8 mouse cellular contexts compared by ENCODE assay signal in genomic region chr9:44882436-44882980, GRCm38 (mm10). TPM values are rescaled to one million over a fixed set of nuclear protein-coding genes. Genes with fewer than 3 reads are reported as not detected.
DNase-seq lines count a peak whose midpoint lies in the region; ATAC-seq and TF ChIP-seq lines count a peak whose summit lies in the region.

No protein-coding gene starts in this region.

- TF ChIP-seq CTCF in small intestine, adult 2 months (IDR thresholded peaks at IDR 0.05; ENCODE audit: extremely low read depth, insufficient read length, insufficient replicate concordance, low read depth, low read length), result no peak

- no peaks in the 10 kb centered on the region for H3K9me3 ChIP-seq in forebrain, embryonic 14.5 days (replicated peaks; ENCODE audit: control insufficient read depth, low read length)
- H3K9me3 ChIP-seq in hindbrain, embryonic 11.5 days (ENCODE audit: control insufficient read depth, low read length), result no peaks in the 10 kb centered on the region

- H3K9ac ChIP-seq in forebrain, embryonic 14.5 days (ENCODE audit: low read length), result peak overlapping the region; percentile 99
- peak overlapping the region; percentile 67 for H3K9ac ChIP-seq in hindbrain, embryonic 11.5 days (ENCODE audit: low read depth, low read length)

- 0 out of 2 replicates have a peak, but pooled peaks cover 3% of the 10 kb centered on the region for H3K36me3 ChIP-seq in forebrain, embryonic 14.5 days (ENCODE audit: control insufficient read depth, insufficient read depth, low read length)
- H3K36me3 ChIP-seq in hindbrain, embryonic 11.5 days (ENCODE audit: control insufficient read depth, insufficient read depth, low read length), result no peaks in the 10 kb centered on the region
- 0 out of 2 replicates have a peak, but pooled peaks cover 1% of the 10 kb centered on the region for H3K36me3 ChIP-seq in small intestine, adult 2 months (ENCODE audit: control insufficient read depth, insufficient read depth, low read length)

- H3K4me3 ChIP-seq in forebrain, embryonic 14.5 days (ENCODE audit: low read depth, low read length), result peak overlapping the region; percentile 98
- peak overlapping the region; percentile 99 for H3K4me3 ChIP-seq in hindbrain, embryonic 11.5 days (ENCODE audit: low read depth, low read length)
- peak overlapping the region; percentile 94 for H3K4me3 ChIP-seq in small intestine, adult 2 months (ENCODE audit: low read depth, low read length)

- peak overlapping the region; percentile 99 for H3K27ac ChIP-seq in forebrain, embryonic 14.5 days (ENCODE audit: low read depth, low read length)
- peak overlapping the region; percentile 99 for H3K27ac ChIP-seq in hindbrain, embryonic 11.5 days (ENCODE audit: low read depth, low read length)
- no peak overlapping the region for H3K27ac ChIP-seq in small intestine, adult 2 months (ENCODE audit: insufficient read depth, low read depth, low read length)

- ATAC-seq in frontal cortex, adult (ENCODE audit: low TSS enrichment), result peak; percentile 8; the same call in 1 of the 2 replicates
- peak; percentile 43 for ATAC-seq in forebrain, embryonic 14.5 days
- peak; percentile 64 for ATAC-seq in hindbrain, embryonic 11.5 days (ENCODE audit: low FRiP score)
- peak; percentile 43 for ATAC-seq in megakaryocyte progenitor cell, adult 5-6 weeks (replicated peaks; ENCODE audit: poor library complexity)

- peaks cover 15% of the 10 kb centered on the region for H3K4me1 ChIP-seq in forebrain, embryonic 14.5 days (ENCODE audit: control insufficient read depth, insufficient read depth, low read length)
- peaks cover 5% of the 10 kb centered on the region; the same call in 1 of the 2 replicates for H3K4me1 ChIP-seq in hindbrain, embryonic 11.5 days (replicated peaks; ENCODE audit: control insufficient read depth, insufficient read depth, low read length)
- H3K4me1 ChIP-seq in small intestine, adult 2 months (ENCODE audit: control insufficient read depth, insufficient read depth, insufficient read length, low read length), result peaks cover 8% of the 10 kb centered on the region; the same call in 1 of the 2 replicates

- no peak for DNase-seq in frontal cortex, adult 2 months (ENCODE audit: extremely low spot score in 1 of 2, low spot score in 1 of 2)
- peak; percentile 51 for DNase-seq in c-Kit-positive CD71-negative TER-119-negative erythroid progenitor cells, embryonic 14.5 days (ENCODE audit: low read depth)
- DNase-seq in forebrain, embryonic 14.5 days (ENCODE audit: low spot score), result peak; percentile 74
- peak; percentile 75 for DNase-seq in hindbrain, embryonic 11.5 days (ENCODE audit: low spot score)
- DNase-seq in layer of hippocampus, postnatal 25 days (ENCODE audit: extremely low spot score in 1 of 2, low spot score in 1 of 2), result peak; percentile 36 to 56

- no peak for TF ChIP-seq POLR2A in small intestine, adult 2 months (IDR thresholded peaks at IDR 0.05; ENCODE audit: low read depth, low read length)

- WGBS in forebrain, embryonic 14.5 days, result under 1% methylated on average over 26 of the region's 27 CpGs
- WGBS in hindbrain, embryonic 11.5 days, result under 1% methylated on average over 24 of the region's 27 CpGs
- WGBS in small intestine, adult 2 months, result 1% methylated on average over 26 of the region's 27 CpGs

- peak overlapping the region; percentile 95 for H3K4me2 ChIP-seq in forebrain, embryonic 14.5 days (ENCODE audit: low read length)
- peak overlapping the region; percentile 85 for H3K4me2 ChIP-seq in hindbrain, embryonic 11.5 days (replicated peaks; ENCODE audit: low read depth, low read length)

- H3K27me3 ChIP-seq in forebrain, embryonic 14.5 days (replicated peaks; ENCODE audit: control insufficient read depth, insufficient read depth, low read length), result no peaks in the 10 kb centered on the region
- no peaks in the 10 kb centered on the region for H3K27me3 ChIP-seq in hindbrain, embryonic 11.5 days (ENCODE audit: control insufficient read depth, insufficient read depth, low read length)
- no peaks in the 10 kb centered on the region for H3K27me3 ChIP-seq in small intestine, adult 2 months (ENCODE audit: control insufficient read depth, insufficient read depth, low read length)

RNA-seq across cellular contexts. Expression of gene Kmt2a, which starts 1.4 kb away (rescaled TPM):
- 29.9 and 32.5 TPM in 2 replicates for polyA plus RNA-seq in frontal cortex, adult 2 months (2012; rRNA removed)
- polyA plus RNA-seq in forebrain, embryonic 14.5 days (2014; fragmentation: Nextera tagmentation; extraction: Ambion mirVana), result 9.6 and 16.0 TPM in 2 replicates
- polyA plus RNA-seq in hindbrain, embryonic 11.5 days (2014; fragmentation: Nextera tagmentation; extraction: Ambion mirVana), result 17.3 and 26.2 TPM in 2 replicates
- 10 to 100 TPM; 46.7 to 64.4 TPM for total RNA-seq in layer of hippocampus, postnatal 25 days (2021)
- total RNA-seq in megakaryocyte progenitor cell, adult 5-6 weeks (2015), result 49.6 and 61.0 TPM in 2 replicates
- total RNA-seq in megakaryocyte progenitor cell, adult 5-6 weeks (2017), result 7.0 and 11.3 TPM in 2 replicates
- 6.8 and 12.2 TPM in 2 replicates for polyA plus RNA-seq in small intestine, adult 2 months (2012; rRNA removed)

RNA-seq across cellular contexts. Expression of gene Atp5l, which starts 38.0 kb away (rescaled TPM):
- polyA plus RNA-seq in frontal cortex, adult 2 months (2012; rRNA removed), result 723 and 788 TPM in 2 replicates
- polyA plus RNA-seq in forebrain, embryonic 14.5 days (2014; fragmentation: Nextera tagmentation; extraction: Ambion mirVana), result 680 and 882 TPM in 2 replicates
- 592 and 606 TPM in 2 replicates for polyA plus RNA-seq in hindbrain, embryonic 11.5 days (2014; fragmentation: Nextera tagmentation; extraction: Ambion mirVana)
- total RNA-seq in layer of hippocampus, postnatal 25 days (2021), result 100 to 1,000 TPM; 300 to 376 TPM
- 457 and 602 TPM in 2 replicates for total RNA-seq in megakaryocyte progenitor cell, adult 5-6 weeks (2015)
- 109 and 166 TPM in 2 replicates for total RNA-seq in megakaryocyte progenitor cell, adult 5-6 weeks (2017)
- polyA plus RNA-seq in small intestine, adult 2 months (2012; rRNA removed), result 72.7 and 102 TPM in 2 replicates

Comparison
In these comparisons a context has a peak if more than half of its experiments do, and no peak if none do; other contexts are left out.
1. ATAC-seq: peak in every context shown above with its lines; median percentile 64 in hindbrain, embryonic 11.5 days; 43 in forebrain, embryonic 14.5 days; 43 in megakaryocyte progenitor cell, adult 5-6 weeks; 8 in frontal cortex, adult.
2. DNase-seq: peak in c-Kit-positive CD71-negative TER-119-negative erythroid progenitor cells, embryonic 14.5 days (single experiment), forebrain, embryonic 14.5 days (single experiment), hindbrain, embryonic 11.5 days (single experiment) and layer of hippocampus, postnatal 25 days (2 of 2); none in frontal cortex, adult 2 months (0 of 2).
3. Peak in every context shown above with its lines, with median percentiles within 50 percentile points of each other: H3K4me3 ChIP-seq.